Mouse (Mus musculus) embryo, embryonic 11.5 days (tissue): ENCODE results near the gene Npsr1.

Experiments used
- DNase-seq: peaks from one replicate; pipeline ENCODE4 v3.0.0-alpha.2; 2012; ENCODE audit warnings: low read depth, low spot score

The Npsr1 gene

DNA sequence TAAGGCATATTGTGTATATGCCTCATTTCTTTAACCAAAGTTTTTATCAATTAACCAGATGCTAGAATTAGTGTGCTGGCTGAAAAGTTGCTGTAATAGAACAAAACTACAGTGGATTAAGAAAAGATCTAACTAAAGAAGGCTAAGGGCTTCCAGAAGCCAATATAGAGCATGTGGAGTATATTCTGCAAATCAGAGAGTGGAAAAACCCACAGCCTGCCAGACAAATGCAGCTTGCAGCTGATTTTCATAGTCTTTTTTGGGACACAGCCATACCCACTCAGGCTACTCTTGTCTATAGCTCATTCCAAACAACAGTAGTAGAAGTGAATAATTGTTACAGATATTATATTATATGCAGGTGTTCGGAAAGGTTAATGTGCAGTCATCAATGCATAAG lies 138.7 kb downstream of the Npsr1 start:
- DNase-seq = no peak

DNA sequence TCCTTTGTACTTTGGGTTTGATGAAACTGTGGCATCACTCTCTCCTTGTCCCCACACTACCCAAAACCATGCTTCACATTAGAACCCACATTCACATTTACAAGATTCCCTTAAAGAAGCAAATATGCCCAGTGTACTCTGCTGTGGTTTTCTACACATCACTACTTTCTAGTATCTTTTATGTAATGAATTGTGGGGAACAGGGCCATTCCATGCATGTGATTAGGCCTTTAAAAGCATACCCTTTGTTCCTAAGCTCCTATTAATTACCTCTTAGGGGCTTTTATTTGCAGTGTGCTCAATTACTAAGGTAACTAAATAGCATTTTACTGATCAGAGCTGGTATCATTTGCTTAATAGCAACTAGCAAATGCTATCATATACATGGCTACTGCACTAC lies 149.8 kb downstream of the Npsr1 start:
- DNase-seq = no peak

DNA sequence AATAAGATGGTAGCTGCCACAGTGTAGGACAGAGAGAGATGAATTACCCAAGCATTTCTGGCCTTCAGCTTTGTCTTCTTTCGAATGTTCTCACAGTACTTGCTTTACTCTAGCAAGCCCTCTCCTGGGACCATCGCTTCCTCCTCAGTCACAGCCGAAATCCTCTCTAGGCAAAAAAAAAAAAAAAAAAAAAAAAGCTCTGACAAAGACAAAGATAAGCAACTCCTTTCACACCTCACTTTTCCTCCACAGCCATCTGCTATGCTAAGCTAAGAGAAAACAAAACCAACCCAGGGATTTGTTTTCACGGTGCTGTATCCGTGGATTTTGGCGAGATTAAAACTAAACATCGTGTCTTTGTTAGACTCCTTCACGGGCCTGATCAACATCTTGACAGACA lies 156.4 kb downstream of the Npsr1 start:
- DNase-seq = no peak

DNA sequence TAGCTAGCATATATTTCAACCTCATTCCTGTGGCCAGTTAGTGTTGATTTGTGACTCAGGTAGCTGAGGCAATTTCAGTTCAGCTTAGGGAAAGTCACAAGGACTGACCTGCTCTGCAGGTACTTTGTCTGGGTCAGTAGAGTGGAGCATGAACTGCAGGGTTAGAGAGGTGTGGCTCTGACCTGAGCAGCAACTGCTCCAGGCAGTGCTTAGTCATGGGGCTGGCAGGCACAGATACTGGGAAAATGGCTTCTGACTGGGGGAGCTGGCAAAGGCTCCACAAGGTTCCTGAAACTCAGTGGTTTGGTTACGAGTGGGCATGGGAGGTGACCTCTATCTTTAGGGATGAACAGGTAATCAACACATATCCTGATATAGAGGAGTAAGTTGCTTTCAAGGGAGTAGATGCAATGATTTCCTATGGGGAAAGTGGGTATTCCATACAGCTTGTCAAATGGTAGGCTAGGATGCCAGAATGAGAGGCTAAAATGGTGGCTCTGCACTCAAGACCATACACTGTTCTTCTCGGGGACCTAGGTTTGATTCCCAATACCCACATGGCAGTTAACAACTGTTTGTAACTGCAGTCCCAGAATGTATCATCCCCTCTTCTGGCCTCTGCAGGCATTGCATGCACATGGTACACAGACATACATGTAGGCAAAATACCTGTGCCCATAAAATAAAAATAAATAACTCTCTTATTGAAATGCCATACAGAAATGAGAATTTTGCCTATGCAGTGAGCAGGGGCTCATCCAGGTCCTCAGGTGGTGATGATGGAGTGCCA lies 182.9 kb downstream of the Npsr1 start:
- no peak for DNase-seq

DNA sequence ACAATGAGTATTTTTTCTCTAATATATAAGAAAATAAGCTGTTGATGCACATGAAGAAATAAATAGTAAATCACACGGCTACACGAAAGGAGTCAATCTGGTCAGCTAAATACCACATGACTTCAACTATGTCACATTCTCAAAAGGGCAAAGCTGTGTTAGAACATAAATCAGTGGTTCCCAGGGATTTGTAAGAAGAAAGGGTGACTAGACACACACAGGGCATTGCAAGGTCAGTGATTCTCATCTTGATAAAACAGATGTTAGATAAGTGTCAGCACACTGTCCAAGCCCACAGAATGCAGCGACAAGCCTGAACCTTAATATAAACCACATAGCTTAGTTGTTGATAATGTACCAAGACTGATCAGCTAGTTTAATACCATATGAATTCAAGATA lies 184.8 kb downstream of the Npsr1 start:
- no peak for DNase-seq

DNA sequence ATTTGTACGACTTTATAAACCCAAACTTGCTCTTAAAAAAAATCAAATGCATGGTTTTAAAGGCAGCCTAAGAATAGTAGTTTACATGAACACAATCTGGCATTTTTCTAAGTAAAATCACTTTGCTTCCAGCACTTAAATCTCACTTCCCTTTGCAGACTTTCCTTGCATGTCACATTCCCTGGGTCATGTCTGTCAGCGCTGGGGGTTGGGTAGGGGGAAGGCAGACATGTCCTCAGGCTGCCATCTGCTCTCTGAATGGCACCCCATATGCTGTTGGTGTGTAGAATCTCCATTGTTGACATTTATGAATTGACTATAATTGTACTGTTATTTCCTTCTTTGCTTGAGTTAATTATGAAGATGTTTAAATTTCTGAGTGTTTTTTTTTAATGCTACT lies 185.3 kb downstream of the Npsr1 start:
- DNase-seq = no peak

DNA sequence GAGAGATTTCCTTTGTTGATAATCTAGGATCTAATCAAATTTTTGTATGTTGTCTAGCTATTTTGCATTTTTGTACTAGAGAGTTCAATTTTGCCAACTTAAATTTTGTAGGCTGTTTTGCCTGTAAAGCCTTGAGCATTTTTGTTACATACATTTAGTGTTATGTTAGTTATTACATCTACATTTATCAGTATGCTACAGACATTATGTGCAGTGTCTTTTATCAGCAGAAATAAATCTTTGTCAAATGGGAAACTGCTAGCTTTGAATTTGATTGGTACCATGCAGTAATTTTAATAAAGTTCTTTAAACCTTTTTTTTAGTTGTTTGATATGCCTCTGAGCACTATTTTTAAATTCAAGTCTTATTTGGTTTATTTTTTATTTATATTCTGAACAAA lies 185.7 kb downstream of the Npsr1 start:
- DNase-seq = no peak

DNA sequence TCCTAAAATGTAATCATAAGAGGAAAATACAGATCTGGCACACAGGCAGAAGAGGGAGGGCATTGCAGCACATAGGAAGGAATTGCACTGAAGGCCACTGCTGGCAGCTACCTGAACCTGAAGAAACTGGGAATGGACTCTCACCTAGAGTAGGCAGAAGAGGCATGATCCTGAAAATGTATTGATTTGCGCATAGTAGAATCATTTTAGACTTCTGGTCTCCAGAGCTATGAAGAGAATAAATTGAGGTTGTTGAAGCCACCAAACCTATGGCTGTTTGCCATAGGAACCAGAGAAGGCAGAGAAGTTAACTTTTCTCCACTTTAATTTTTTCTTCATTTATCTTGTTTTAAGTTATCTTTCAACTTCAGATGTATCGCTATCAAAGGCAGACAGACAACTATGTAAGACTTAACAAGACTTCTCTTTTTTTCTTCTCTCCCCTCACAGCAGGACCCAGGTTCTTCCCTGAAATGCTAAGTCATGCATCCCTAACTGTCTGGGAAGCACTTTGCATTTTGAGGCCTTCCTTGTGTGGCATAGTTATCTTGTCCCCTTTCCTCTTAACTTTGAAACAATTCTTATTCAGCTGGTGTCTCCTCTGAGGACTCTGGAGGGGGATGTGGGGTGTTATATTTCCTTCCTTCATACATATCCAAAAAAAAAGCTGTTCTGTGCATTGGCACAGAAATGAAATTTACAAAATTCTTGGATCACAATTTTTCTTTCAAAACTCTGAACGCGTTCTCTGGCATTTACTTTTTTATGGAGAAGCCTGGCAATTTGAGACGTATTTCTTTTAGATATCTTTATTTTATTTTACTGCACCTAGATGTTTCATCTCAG lies 186.7 kb downstream of the Npsr1 start:
- DNase-seq = no peak

DNA sequence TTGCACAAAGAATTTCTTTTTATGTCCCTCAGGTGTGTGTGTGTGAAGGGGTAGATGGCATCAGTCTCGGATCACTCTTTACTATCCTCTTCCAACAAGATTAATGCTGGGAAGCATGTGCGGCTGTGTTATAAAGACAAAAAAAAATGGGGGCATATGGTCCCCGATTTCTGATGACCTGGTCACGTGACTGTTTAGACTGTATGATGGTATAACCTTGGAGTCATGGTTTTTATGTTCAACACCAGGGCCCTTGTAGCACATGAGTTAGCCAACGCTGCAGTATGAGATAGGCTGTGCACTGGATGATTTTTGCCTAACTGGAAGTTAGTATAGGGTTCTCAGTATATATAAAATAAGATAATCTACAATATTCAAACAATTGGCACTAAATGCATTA lies 187.6 kb downstream of the Npsr1 start:
- DNase-seq = no peak

DNA sequence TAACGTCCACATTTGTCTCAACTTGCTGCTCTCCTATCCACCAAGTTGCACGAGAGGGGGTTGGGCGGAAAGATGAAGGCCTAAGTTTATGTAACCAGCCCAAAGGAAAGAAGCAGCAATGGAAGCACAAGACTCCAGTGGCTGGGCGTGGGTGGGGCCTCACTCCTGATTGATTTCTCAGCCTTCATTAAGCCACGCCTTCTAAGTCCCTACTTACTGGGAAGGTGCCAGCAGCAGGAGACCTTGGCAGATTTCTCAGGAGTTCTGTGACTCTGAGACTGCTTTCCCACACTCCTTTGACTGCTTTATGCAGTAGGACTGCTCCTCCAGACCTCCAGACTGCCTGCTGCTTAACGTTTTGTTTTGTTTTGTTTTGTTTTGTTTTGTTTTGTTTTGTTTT lies 193.6 kb downstream of the Npsr1 start:
- DNase-seq = no peak

DNA sequence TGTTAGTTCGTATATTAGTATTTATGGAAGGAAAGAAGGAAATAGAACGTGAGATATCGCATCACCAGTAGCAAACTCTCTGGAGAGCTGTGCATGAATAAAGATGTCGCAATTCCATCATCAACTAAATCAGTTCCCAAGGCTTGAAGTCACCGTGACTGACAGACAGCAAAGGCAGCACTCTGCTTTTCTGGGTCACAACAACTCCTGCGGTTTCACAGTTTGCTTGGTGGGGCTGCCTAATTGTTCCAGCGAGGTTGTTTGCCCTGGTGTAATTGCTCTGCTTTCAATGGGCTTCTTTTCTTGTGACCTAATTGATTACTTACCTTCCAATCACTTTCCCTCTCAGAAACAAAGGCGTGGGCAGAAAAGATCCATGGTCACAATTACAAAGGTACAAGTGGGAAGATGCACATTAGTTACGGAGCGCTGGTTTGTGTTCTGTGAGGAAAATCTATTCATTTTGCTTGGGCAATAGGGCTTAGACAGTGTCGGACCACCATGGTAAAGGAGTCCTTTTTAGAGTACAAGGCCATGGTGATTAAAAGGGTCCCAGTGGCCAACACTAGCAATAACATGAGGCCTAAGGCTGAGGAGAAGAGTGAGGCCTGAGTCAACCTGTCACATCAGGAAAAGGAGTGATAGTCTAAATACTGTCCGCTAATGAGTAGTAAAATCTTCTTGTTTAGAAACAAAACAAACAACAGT lies 195.6 kb downstream of the Npsr1 start:
- DNase-seq = no peak

DNA sequence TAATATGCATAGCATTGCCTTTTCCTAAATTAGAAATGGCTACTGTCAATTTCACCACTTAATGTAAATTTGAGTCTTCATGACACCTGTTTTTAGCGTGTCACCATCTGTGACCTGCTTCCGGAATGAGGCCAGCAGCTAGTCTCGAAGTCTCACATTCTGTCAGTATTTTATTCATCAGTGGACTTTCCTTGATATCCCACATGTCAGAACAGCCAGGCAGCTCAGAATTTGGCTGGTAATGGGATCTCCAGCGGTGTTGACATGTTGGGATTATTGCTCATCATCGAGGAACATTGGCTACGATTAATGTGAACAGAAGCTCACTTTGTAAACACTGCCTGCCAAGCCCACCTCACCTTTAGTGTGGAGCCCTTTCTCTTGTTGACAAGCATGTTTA lies 205.1 kb downstream of the Npsr1 start:
- DNase-seq = no peak

DNA sequence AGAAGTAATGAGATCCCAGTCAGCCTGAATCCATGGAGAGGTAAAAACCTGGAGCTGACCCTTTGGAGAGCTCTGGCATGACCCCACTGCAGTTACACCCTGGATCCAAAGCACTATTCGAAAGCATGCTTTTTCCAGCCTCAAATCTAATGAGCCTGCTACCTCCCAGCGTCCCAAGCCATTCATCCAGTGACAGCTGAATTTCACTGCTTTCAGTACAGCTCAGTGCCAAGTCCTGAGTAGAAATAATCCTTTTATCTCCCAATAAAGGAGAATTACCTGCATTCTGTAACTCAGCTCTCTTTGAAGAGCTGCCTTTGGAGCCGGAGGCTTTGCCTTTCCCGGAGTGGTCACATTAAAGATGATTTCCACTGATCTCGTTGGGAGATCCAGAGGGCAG lies 209.2 kb downstream of the Npsr1 start:
- no peak for DNase-seq

DNA sequence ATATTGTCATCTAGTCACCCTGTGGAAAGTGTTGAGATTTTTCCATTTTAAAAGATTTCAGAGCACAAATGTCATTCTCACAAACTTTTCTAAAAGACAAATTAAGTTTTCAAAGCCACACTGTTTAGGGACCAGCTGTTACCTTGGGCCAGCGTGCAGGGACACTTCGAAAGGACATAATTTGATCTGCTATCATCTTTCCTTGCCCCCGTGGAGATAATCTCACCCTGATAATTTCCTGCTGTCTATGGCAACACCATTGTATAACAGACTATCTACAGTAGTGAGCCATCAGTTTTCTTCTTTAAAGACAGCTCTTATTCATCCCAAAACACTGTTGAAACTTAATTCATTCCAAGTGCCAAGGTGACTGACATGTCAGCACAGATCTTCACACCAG lies 209.6 kb downstream of the Npsr1 start:
- no peak for DNase-seq

DNA sequence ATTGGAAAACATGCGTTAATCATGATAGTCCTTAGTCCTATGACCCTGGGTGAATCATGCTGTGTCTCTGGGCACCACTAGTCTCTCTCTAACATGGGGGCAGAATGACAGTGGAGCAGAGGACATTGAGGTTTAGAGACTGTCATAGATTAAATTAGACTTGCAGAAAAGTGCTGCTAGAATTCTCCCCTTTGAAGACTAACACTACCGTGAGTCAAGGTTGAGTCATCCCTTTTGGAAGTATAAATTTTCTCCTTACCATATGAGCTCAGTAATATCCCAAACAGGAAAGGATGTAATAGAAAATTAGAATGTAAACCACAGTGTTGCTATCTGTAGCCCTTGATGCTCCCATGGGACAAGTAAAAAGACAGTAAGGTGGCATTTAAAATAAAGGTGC lies 218.0 kb downstream of the Npsr1 start:
- no peak for DNase-seq

DNA sequence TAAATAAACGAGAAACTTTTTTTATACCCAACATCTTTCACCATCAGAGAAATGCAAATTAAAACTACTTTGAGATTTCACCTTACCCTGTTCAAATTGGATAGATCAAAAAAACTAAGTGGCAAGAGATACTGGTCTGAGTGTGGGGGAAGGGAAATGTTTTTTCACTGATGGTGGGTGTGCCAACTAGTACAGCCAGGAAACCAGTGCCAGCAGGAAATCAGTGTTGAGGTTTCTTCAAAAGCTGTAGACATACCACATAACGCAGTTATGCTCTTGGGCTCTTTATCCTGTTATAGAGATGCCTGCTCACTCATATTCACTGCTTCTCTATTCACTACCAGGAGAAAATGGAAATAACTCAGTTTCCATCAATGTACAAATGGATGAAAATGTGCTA lies 233.9 kb downstream of the Npsr1 start:
- no peak for DNase-seq

DNA sequence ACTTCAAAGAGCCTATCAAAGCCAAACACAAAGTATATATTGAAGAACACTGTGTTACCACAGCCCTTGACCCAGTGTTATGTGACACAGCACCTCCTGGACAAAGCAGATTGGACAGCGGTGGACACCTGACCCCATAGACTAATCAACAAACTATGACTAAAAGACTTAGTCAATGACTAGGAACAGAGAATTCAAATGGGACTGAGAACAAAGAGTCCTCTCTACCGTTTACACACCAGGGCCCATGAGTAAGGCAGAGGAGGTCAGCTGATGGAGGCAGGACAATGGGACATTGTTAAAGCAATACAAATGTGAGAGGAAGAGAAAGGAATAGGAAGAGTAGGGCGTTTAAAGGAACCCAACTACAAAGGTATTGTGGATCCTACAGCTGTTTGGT lies 243.5 kb downstream of the Npsr1 start:
- no peak for DNase-seq

DNA sequence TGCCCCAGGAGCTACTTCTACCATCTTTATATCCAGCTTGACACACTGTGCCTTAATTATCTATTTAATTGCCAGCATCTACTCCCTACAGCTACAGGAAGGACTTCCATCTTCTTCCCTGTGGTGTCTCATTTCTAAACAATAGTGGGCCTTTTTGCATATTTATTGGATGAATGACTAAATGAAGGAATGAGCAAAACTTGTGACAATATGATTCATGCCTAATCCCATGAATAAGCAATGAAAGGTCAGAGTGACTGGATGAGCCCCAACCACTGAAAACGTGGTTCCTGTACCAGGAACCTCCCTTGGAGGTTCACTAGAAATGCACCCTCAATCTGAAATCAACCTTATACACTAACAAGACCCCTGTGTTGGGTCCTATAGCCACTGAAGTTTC lies 249.2 kb downstream of the Npsr1 start:
- DNase-seq = no peak

DNA sequence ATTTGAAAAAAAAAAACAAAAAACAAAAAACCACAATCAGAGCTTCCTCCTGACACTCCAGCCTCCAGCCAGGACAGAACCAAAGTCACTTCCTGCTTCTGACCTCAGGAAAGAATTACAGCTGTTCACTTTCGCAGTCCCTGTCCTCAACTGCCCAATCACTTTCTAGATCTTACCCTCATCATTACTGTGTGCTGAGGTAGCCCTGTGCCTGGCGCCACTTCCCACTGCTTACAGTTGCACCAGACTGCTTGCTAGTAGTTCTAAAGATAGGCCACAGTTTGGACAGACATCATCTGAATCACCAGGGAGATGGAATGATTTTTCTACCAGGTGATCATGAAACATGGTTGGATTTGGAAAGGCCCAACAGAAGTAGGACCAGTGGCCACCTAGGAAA lies 251.7 kb downstream of the Npsr1 start:
- no peak for DNase-seq

DNA sequence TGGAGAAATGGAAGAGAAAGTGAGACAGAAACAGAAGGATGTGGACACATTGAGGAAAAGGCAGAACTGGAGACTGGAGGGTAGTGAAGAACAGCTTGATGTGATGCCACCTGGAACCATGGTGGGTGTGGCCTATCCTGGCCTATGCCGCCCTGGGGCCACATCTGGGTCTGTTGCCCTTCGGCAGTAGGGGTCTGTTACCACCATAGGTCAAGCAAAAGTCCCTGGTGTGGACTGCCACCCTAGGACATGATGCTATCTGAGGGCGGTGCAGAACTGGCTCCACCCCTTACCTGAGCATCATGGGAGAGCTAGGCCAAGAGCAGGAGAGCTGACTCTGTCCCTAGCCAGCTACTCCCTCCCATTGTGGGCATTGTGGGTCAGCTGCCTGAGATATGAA lies 253.6 kb downstream of the Npsr1 start:
- DNase-seq = no peak
